Mouse (Mus musculus): ENCODE results near the gene Tmem53. TPM values are rescaled to one million over a fixed set of nuclear protein-coding genes. Genes with fewer than 3 reads are reported as not detected.

Gene Tmem53
- polyA plus RNA-seq, 1 experiment from 2014 or later: 21.9 TPM

Other genes starting within 250 kb of the Tmem53 start
- 38.6 and 48.4 TPM in 2 replicates for gene Eif2b3, start 232.5 kb upstream of the Tmem53 start, polyA plus RNA-seq (2014; fragmentation: Nextera tagmentation; extraction: Ambion mirVana)
- gene Ptch2, start 155.9 kb upstream of the Tmem53 start, polyA plus RNA-seq (2014; fragmentation: Nextera tagmentation; extraction: Ambion mirVana): 9.0 and 11.0 TPM in 2 replicates
- gene Btbd19, start 126.2 kb upstream of the Tmem53 start, polyA plus RNA-seq (2014; fragmentation: Nextera tagmentation; extraction: Ambion mirVana): 6.6 and 7.0 TPM in 2 replicates
- gene Tctex1d4, start 125.2 kb upstream of the Tmem53 start, polyA plus RNA-seq (2014; fragmentation: Nextera tagmentation; extraction: Ambion mirVana): 0.30 and 0.84 TPM in 2 replicates
- 5.1 and 5.6 TPM in 2 replicates for gene Plk3, start 118.0 kb upstream of the Tmem53 start, polyA plus RNA-seq (2014; fragmentation: Nextera tagmentation; extraction: Ambion mirVana)
- gene Rps8, start 95.7 kb upstream of the Tmem53 start, polyA plus RNA-seq (2014; fragmentation: Nextera tagmentation; extraction: Ambion mirVana): 1,243 and 1,364 TPM in 2 replicates
- gene Kif2c, start 69.3 kb upstream of the Tmem53 start, polyA plus RNA-seq (2014; fragmentation: Nextera tagmentation; extraction: Ambion mirVana): 42.9 and 50.7 TPM in 2 replicates
- gene Armh1, start 174 bp downstream of the Tmem53 start, polyA plus RNA-seq (2014; fragmentation: Nextera tagmentation; extraction: Ambion mirVana): 1.3 and 1.8 TPM in 2 replicates
- 56.3 and 62.4 TPM in 2 replicates for gene Rnf220, start 245.1 kb downstream of the Tmem53 start, polyA plus RNA-seq (2014; fragmentation: Nextera tagmentation; extraction: Ambion mirVana)